Mouse (Mus musculus) midbrain, embryonic 11.5 days (tissue): ENCODE measurements around the gene Rprd1b. TPM values are rescaled to one million over a fixed set of nuclear protein-coding genes. Genes with fewer than 3 reads are reported as not detected.
A peak's percentile ranks its signal among the peaks of the same experiment; 100 is the strongest.

Experiments used
- ATAC-seq: fragments of 200-750 bp; cut with Nextera tagmentation; 2 replicates; pipeline ENCODE4 v1.8.0; 2017; ENCODE audit warnings: moderate TSS enrichment, moderate library complexity; ENCODE audit not compliant: low FRiP score
- DNase-seq: peaks from one replicate; pipeline ENCODE4 v3.0.0; 2015; ENCODE audit warnings: low spot score; ENCODE audit errors: missing footprints
- H3K27ac ChIP-seq: fragments of 300-500 bp; sonication (generic); 2 replicates; pipeline ENCODE4 v1.5.1; 2014; ENCODE audit warnings: low read depth, low read length
- H3K27me3 ChIP-seq: fragments of 300-500 bp; sonication (generic); 2 replicates; pipeline ENCODE4 v1.6.1; 2014; ENCODE audit warnings: mild to moderate bottlenecking, low read length, moderate library complexity, mixed read lengths; ENCODE audit not compliant: control insufficient read depth, insufficient read depth
- H3K36me3 ChIP-seq: fragments of 300-500 bp; sonication (generic); 2 replicates; pipeline ENCODE4 v1.6.1; 2014; ENCODE audit warnings: mild to moderate bottlenecking, low read length, moderate library complexity, mixed read lengths; ENCODE audit not compliant: control insufficient read depth, insufficient read depth
- H3K4me1 ChIP-seq: fragments of 300-500 bp; sonication (generic); 2 replicates; pipeline ENCODE4 v1.6.1; 2014; ENCODE audit warnings: low read length; ENCODE audit not compliant: control insufficient read depth, insufficient read depth
- H3K4me2 ChIP-seq: fragments of 300-500 bp; sonication (generic); 2 replicates; pipeline ENCODE4 v1.6.1; 2014; ENCODE audit warnings: mild to moderate bottlenecking, moderate library complexity
- H3K4me3 ChIP-seq: fragments of 300-500 bp; sonication (generic); 2 replicates; pipeline ENCODE4 v1.5.1; 2014; ENCODE audit warnings: low read depth, low read length
- H3K9ac ChIP-seq: fragments of 300-500 bp; sonication (generic); 2 replicates; pipeline ENCODE4 v1.6.1; 2014; ENCODE audit warnings: low read length
- H3K9me3 ChIP-seq: fragments of 300-500 bp; sonication (generic); 2 replicates; pipeline ENCODE4 v1.6.1; 2016; ENCODE audit warnings: low read length; ENCODE audit not compliant: control insufficient read depth
- WGBS: fragments of 180-500 bp; shearing (Covaris S2); extraction: QIAGEN DNeasy Blood & Tissue Kit; methylation state at CpG from one replicate; pipeline ENCODE4 v1.1.7; 2014; 5-methylcytosine and 5-hydroxymethylcytosine counted together
- polyA plus RNA-seq: library from polyadenylated mRNA; unstranded; fragments of >200 nt; fragmentation: Nextera tagmentation; extraction: Ambion mirVana; gene quantifications from 2 replicates; pipeline ENCODE4 v1.2.1, GENCODE M21; 2014

Rprd1b gene
- polyA plus RNA-seq, 1 experiment from 2014 or later = 64.9 TPM

GRCm38 (mm10) chr2:158098730-158099129, 70.4 kb downstream of the Rprd1b start:
- ATAC-seq = no peak
- DNase-seq = no peak
- Histone ChIP-seq H3K4me3 (no peak overlapping the region), H3K9me3 (no peaks in the 10 kb centered on the region), H3K4me2 (no peak overlapping the region), H3K27ac (no peak overlapping the region), H3K9ac (no peak overlapping the region), H3K4me1 (no peaks in the 10 kb centered on the region), H3K27me3 (no peaks in the 10 kb centered on the region), H3K36me3 (no peaks in the 10 kb centered on the region)
- 80% methylated on average over 5 of the region's 5 CpGs for WGBS

GRCm38 (mm10) chr2:158099537-158099936, 71.2 kb downstream of the Rprd1b start:
- no peak for ATAC-seq
- H3K4me3 ChIP-seq = no peak overlapping the region
- WGBS = 81% methylated on average over 3 of the region's 3 CpGs

GRCm38 (mm10) chr2:158101768-158102167, 73.5 kb downstream of the Rprd1b start:
- ATAC-seq = no peak
- H3K9me3 ChIP-seq = no peaks in the 10 kb centered on the region

More at GRCm38 (mm10) chr2:158099537-158099936, 71.2 kb downstream of the Rprd1b start:
- H3K27me3 ChIP-seq = no peaks in the 10 kb centered on the region
- H3K9me3 ChIP-seq = no peaks in the 10 kb centered on the region
- no peaks in the 10 kb centered on the region for H3K4me1 ChIP-seq
- H3K9ac ChIP-seq = no peak overlapping the region
- no peak overlapping the region for H3K27ac ChIP-seq
- no peak for DNase-seq
- no peak overlapping the region for H3K4me2 ChIP-seq
- no peaks in the 10 kb centered on the region for H3K36me3 ChIP-seq

GRCm38 (mm10) chr2:158104966-158105365, 76.7 kb downstream of the Rprd1b start:
- no peaks in the 10 kb centered on the region for H3K36me3 ChIP-seq
- H3K4me1 ChIP-seq = no peaks in the 10 kb centered on the region
- 84% methylated on average over 6 of the region's 6 CpGs for WGBS
- no peak overlapping the region for H3K4me2 ChIP-seq
- H3K4me3 ChIP-seq = no peak overlapping the region
- DNase-seq = no peak
- no peak for ATAC-seq
- H3K27me3 ChIP-seq = no peaks in the 10 kb centered on the region
- H3K9me3 ChIP-seq = no peaks in the 10 kb centered on the region
- H3K27ac ChIP-seq = no peak overlapping the region
- no peak overlapping the region for H3K9ac ChIP-seq

More at GRCm38 (mm10) chr2:158101768-158102167, 73.5 kb downstream of the Rprd1b start:
- no peak overlapping the region for H3K4me3 ChIP-seq
- H3K27ac ChIP-seq = no peak overlapping the region
- H3K4me2 ChIP-seq = no peak overlapping the region
- whole genome bisulfite sequencing = 84% methylated on average over 5 of the region's 5 CpGs
- H3K27me3 ChIP-seq = no peaks in the 10 kb centered on the region
- DNase-seq = no peak
- no peaks in the 10 kb centered on the region for H3K36me3 ChIP-seq
- no peaks in the 10 kb centered on the region for H3K4me1 ChIP-seq
- no peak overlapping the region for H3K9ac ChIP-seq

- Histone ChIP-seq H3K4me1 (no peaks in the 10 kb centered on the region), H3K4me3 (no peak overlapping the region), H3K4me2 (no peak overlapping the region), H3K27me3 (no peaks in the 10 kb centered on the region), H3K9ac (no peak overlapping the region), H3K27ac (no peak overlapping the region), H3K9me3 (no peaks in the 10 kb centered on the region), H3K36me3 (no peaks in the 10 kb centered on the region)
- no peak for DNase-seq
- WGBS = 95% methylated on average over 6 of the region's 6 CpGs
- no peak for ATAC-seq
These were observed 77.3 kb downstream of the Rprd1b start for GRCm38 (mm10) chr2:158105605-158106004.

GRCm38 (mm10) chr2:158106947-158107587, 78.8 kb downstream of the Rprd1b start:
- Histone ChIP-seq H3K27ac (no peak overlapping the region), H3K4me2 (no peak overlapping the region), H3K9me3 (no peaks in the 10 kb centered on the region), H3K27me3 (no peaks in the 10 kb centered on the region), H3K36me3 (no peaks in the 10 kb centered on the region), H3K4me3 (no peak overlapping the region), H3K9ac (no peak overlapping the region), H3K4me1 (no peaks in the 10 kb centered on the region)
- 46% methylated on average over 6 of the region's 6 CpGs for WGBS
- DNase-seq (peak; percentile 88), ATAC-seq (no peak)

GRCm38 (mm10) chr2:158109516-158109915, 81.2 kb downstream of the Rprd1b start:
- WGBS = 66% methylated on average over 8 of the region's 8 CpGs
- Histone ChIP-seq H3K4me1 (no peaks in the 10 kb centered on the region), H3K4me3 (no peak overlapping the region), H3K27ac (no peak overlapping the region), H3K9ac (no peak overlapping the region), H3K36me3 (no peaks in the 10 kb centered on the region), H3K27me3 (no peaks in the 10 kb centered on the region), H3K4me2 (no peak overlapping the region), H3K9me3 (no peaks in the 10 kb centered on the region)
- DNase-seq (no peak), ATAC-seq (no peak)

- Histone ChIP-seq H3K36me3 (no peaks in the 10 kb centered on the region), H3K9ac (no peak overlapping the region), H3K9me3 (no peaks in the 10 kb centered on the region), H3K27me3 (no peaks in the 10 kb centered on the region), H3K27ac (no peak overlapping the region), H3K4me2 (no peak overlapping the region), H3K4me3 (no peak overlapping the region), H3K4me1 (no peaks in the 10 kb centered on the region)
- no peak for DNase-seq
- no peak for ATAC-seq
- 41% methylated on average over 9 of the region's 9 CpGs for WGBS
These were observed 85.4 kb downstream of the Rprd1b start for GRCm38 (mm10) chr2:158113591-158114257.

- H3K9me3 ChIP-seq = no peaks in the 10 kb centered on the region
- ATAC-seq (no peak), DNase-seq (no peak)
- H3K36me3 ChIP-seq = no peaks in the 10 kb centered on the region
- H3K27ac ChIP-seq = no peak overlapping the region
- H3K4me2 ChIP-seq = no peak overlapping the region
- 82% methylated on average over 5 of the region's 5 CpGs for WGBS
- H3K27me3 ChIP-seq = no peaks in the 10 kb centered on the region
- no peak overlapping the region for H3K4me3 ChIP-seq
- no peaks in the 10 kb centered on the region for H3K4me1 ChIP-seq
- H3K9ac ChIP-seq = no peak overlapping the region
These were observed 86.6 kb downstream of the Rprd1b start for GRCm38 (mm10) chr2:158114931-158115330.
